Mouse (Mus musculus) liver, adult 2 months (tissue): ENCODE measurements around the gene Lgmn.

ENCODE experiments used
- CTCF ChIP-seq: fragments of 200-500 bp; IDR thresholded peaks from 2 replicates; pipeline ENCODE4 v1.5.1; 2011; ENCODE audit warnings: low read depth, low read length, control low read depth
- POLR2A ChIP-seq: fragments of 200-500 bp; IDR thresholded peaks from 2 replicates; pipeline ENCODE4 v1.6.1; 2011; ENCODE audit warnings: low read length, control low read depth; ENCODE audit not compliant: insufficient read depth; ENCODE audit errors: extremely low read depth

- TF ChIP-seq POLR2A, result 0 out of 2 replicates have a peak, but pooled peaks have one; percentile 48
- no peak for TF ChIP-seq CTCF
Measured at GRCm38 (mm10) chr12:102439632-102440023, at the start of gene Lgmn.
